Mouse (Mus musculus) liver, embryonic 14.5 days (tissue): ENCODE data around the gene Aaed1. TPM values are rescaled to one million over a fixed set of nuclear protein-coding genes. Genes with fewer than 3 reads are reported as not detected.

Experiments used
- ATAC-seq: fragments of 200-750 bp; cut with Nextera tagmentation; 2 replicates; pipeline ENCODE4 v1.8.0; 2017; ENCODE audit warnings: moderate number of reproducible peaks, mild to moderate bottlenecking, moderate library complexity; ENCODE audit not compliant: insufficient read depth
- DNase-seq, 3 experiments: peaks; one replicate each; pipeline ENCODE4 v3.0.0-alpha.2; 2012 to 2013; ENCODE audit warnings: low read depth in 3 of 3, low spot score in 3 of 3
- H3K27ac ChIP-seq: fragments of 300-500 bp; sonication (generic); 2 replicates; pipeline ENCODE4 v1.5.1; 2014; ENCODE audit warnings: moderate library complexity, mild to moderate bottlenecking, control low read depth, inconsistent platforms
- H3K27me3 ChIP-seq: fragments of 300-500 bp; sonication (generic); 2 replicates; pipeline ENCODE4 v1.6.1; 2014; ENCODE audit warnings: mild to moderate bottlenecking, low read length, moderate library complexity; ENCODE audit not compliant: control insufficient read depth, insufficient read depth
- H3K36me3 ChIP-seq: fragments of 300-500 bp; sonication (generic); replicated peaks from 2 replicates; pipeline ENCODE4 v1.6.1; 2014; ENCODE audit warnings: low read depth; ENCODE audit not compliant: control insufficient read depth, insufficient read depth
- H3K4me1 ChIP-seq, 2 experiments: fragments of 200-500 bp in 1 of 2; fragments of 300-500 bp in 1 of 2; sonication (generic) in 1 of 2; replicated peaks; 2 replicates each; pipeline ENCODE4 v1.6.1; 2012 to 2014; ENCODE audit warnings: antibody characterized with exemption in 1 of 2, inconsistent platforms in 1 of 2, low read length in 1 of 2; ENCODE audit not compliant: control insufficient read depth in 2 of 2, insufficient read depth in 2 of 2
- H3K4me2 ChIP-seq: fragments of 300-500 bp; sonication (generic); 2 replicates; pipeline ENCODE4 v1.6.1; 2014; ENCODE audit warnings: low read depth, mild to moderate bottlenecking, control low read depth, moderate library complexity
- H3K4me3 ChIP-seq, 2 experiments: fragments of 200-500 bp in 1 of 2; fragments of 300-500 bp in 1 of 2; sonication (generic) in 1 of 2; 2 replicates each; pipeline ENCODE4 v1.5.1; 2012 to 2014; ENCODE audit warnings: low read depth in 2 of 2, low read length in 2 of 2, mild to moderate bottlenecking in 2 of 2, control low read depth in 1 of 2, inconsistent platforms in 1 of 2, moderate library complexity in 1 of 2; ENCODE audit not compliant: insufficient read depth in 1 of 2
- H3K9ac ChIP-seq: fragments of 300-500 bp; sonication (generic); replicated peaks from 2 replicates; pipeline ENCODE4 v1.6.1; 2014; ENCODE audit warnings: mild to moderate bottlenecking, control low read depth, moderate library complexity
- H3K9me3 ChIP-seq: fragments of 300-500 bp; sonication (generic); 2 replicates; pipeline ENCODE4 v1.6.1; 2016; ENCODE audit warnings: low read length, mixed read lengths; ENCODE audit not compliant: control insufficient read depth
- CTCF ChIP-seq: IDR thresholded peaks from 2 replicates; pipeline ENCODE4 v1.5.1; 2016; ENCODE audit warnings: antibody characterized with exemption, low read depth, control low read depth
- EP300 ChIP-seq: IDR thresholded peaks from 2 replicates; pipeline ENCODE4 v1.6.1; 2016; ENCODE audit warnings: antibody characterized with exemption, low read depth
- WGBS: fragments of 180-500 bp; shearing (Covaris S2); extraction: QIAGEN DNeasy Blood & Tissue Kit; methylation state at CpG from one replicate; pipeline ENCODE4 v1.1.7; 2014; ENCODE audit not compliant: insufficient replicate concordance; 5-methylcytosine and 5-hydroxymethylcytosine counted together
- polyA plus RNA-seq, 2 experiments: library from polyadenylated mRNA; depleted of rRNA in 1 of 2; stranded (reverse) in 1 of 2; unstranded in 1 of 2; fragments of >200 nt; fragmentation: Nextera tagmentation in 1 of 2; extraction: Ambion mirVana in 1 of 2; gene quantifications; 2 replicates each; pipeline versions ENCODE4 v1.2.1 to v1.2.3; 2012 to 2014

The Aaed1 gene
- polyA plus RNA-seq, 2 experiments = 7.0 to 14.9 TPM

DNA sequence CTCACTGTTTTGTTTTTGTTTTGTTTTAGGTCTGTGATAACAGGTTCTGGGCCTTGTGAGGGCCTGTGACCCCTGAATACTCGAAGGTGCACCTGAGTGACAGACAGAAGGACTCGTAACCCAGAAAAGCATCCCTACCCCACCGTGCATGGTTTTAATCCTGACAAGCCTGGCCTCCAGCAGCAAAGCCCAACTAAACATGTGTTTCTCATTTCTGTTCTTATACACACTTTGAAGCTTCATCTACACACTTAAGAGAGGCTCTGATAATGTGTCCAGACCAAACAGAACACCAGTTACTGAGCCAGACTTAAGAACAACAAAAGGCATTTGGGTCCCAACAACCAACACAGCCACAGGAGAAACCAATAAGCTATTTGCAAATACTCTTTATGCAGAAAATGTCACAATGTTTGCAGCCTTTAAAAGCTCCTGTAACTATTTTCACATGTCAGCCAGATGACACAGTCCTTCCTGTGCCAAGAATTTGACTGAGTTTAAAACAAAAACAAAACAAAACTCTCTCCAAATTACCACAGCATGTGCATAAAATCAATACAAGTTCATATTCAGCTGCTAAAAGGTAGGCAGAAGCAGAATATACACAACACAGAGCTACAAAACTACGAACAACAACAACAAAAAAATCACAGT is 77.3 kb downstream of the Aaed1 start:
- Histone ChIP-seq H3K9ac (no peak overlapping the region), H3K36me3 (no peaks in the 10 kb centered on the region), H3K9me3 (no peaks in the 10 kb centered on the region), H3K4me1 (peaks cover 9 to 19% of the 10 kb centered on the region in 2 experiments), H3K27ac (no peak overlapping the region), H3K4me2 (no peak overlapping the region), H3K27me3 (no peaks in the 10 kb centered on the region), H3K4me3 (no peak overlapping the region)
- ATAC-seq = no peak
- TF ChIP-seq EP300 (no peak), CTCF (no peak)
- 63% methylated on average over 4 of the region's 4 CpGs for WGBS
- no peak for DNase-seq

DNA sequence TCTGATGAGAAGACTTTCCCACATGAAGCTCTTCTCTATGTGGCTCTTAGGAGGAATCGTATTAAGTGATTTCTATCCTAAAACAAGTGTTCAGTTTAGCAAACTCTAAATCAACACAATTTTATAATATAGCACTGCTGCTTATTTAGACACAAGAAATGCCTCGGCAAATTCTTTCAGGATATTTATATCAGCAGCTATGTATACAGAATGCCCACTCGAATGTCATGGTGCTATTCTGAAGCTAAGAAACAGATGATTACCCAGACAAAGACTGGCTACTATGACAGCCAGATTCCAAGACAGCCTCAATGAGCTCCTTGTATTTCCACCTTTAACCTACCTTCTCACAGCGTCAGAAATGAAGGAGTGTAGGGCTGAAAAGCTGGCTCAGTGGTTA is 79.4 kb downstream of the Aaed1 start:
- WGBS = 66% methylated on average over 4 of the region's 4 CpGs
- H3K36me3 ChIP-seq = no peaks in the 10 kb centered on the region
- TF ChIP-seq CTCF = no peak
- TF ChIP-seq EP300 = no peak

DNA sequence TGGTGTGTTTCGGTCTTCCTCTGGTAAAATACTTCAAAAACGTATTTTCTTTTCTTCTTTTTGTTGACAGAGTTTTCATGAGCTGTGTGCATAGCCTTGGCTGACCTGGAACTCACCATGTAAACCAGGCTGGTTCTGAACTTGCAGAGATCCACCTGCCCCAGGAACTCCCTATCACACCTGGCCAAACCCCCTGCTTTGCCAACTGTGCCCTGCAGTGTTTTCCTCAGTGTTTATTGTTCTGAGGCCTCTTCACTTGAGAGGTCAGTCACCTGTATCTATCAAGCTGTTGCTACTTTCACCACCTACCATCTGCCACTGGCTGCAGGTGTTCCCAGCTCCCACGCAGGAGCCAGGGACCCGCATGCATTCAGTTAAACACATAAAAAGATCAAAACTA is 85.8 kb downstream of the Aaed1 start:
- ATAC-seq = no peak
- no peak overlapping the region for H3K4me3 ChIP-seq
- no peaks in the 10 kb centered on the region for H3K4me1 ChIP-seq
- H3K9me3 ChIP-seq = no peaks in the 10 kb centered on the region
- TF ChIP-seq CTCF (no peak), EP300 (no peak)
- no peak for DNase-seq
- 71% methylated on average over 4 of the region's 4 CpGs for WGBS
- H3K36me3 ChIP-seq = no peaks in the 10 kb centered on the region
- H3K9ac ChIP-seq = no peak overlapping the region
- no peak overlapping the region for H3K27ac ChIP-seq
- H3K27me3 ChIP-seq = no peaks in the 10 kb centered on the region
- H3K4me2 ChIP-seq = no peak overlapping the region

More for the DNA sequence above, 79.4 kb downstream of the Aaed1 start:
- no peak overlapping the region for H3K27ac ChIP-seq
- peaks cover 9 to 17% of the 10 kb centered on the region in 2 experiments for H3K4me1 ChIP-seq
- H3K27me3 ChIP-seq = no peaks in the 10 kb centered on the region
- no peak overlapping the region for H3K9ac ChIP-seq
- no peak for ATAC-seq
- H3K4me3 ChIP-seq = no peak overlapping the region
- no peak for DNase-seq
- H3K4me2 ChIP-seq = no peak overlapping the region
- no peaks in the 10 kb centered on the region for H3K9me3 ChIP-seq

DNA sequence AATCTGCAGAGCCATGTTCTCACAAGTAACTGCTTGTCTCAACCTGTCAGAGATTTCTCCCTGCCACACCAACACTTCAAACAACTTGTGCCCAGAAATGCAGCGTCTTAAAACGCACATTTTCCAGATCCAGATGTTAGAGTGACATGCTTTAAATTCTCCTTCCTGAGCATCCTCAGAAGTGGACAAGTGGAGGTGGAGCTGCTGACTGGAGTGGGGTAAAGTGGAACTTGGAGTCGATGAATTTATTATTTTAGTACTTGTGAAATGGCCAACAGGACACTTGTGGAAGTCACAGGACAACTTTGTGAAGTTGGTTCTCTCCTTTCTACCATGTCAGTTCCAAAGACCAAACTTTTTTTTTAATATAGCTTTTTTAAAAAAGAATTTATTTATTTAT is 86.8 kb downstream of the Aaed1 start:
- 76% methylated on average over 3 of the region's 3 CpGs for WGBS
- Histone ChIP-seq H3K4me3 (no peak overlapping the region), H3K9me3 (no peaks in the 10 kb centered on the region), H3K27me3 (no peaks in the 10 kb centered on the region), H3K9ac (no peak overlapping the region), H3K4me2 (no peak overlapping the region), H3K4me1 (no peaks in the 10 kb centered on the region), H3K36me3 (no peaks in the 10 kb centered on the region), H3K27ac (no peak overlapping the region)
- DNase-seq = no peak
- no peak for TF ChIP-seq CTCF
- TF ChIP-seq EP300 = no peak
- ATAC-seq = no peak

Other genes starting within 250 kb of the Aaed1 start
- not detected in 2 replicates for gene Hsd17b3, start 223.5 kb downstream of the Aaed1 start, polyA plus RNA-seq (2012; rRNA removed)
- gene Hsd17b3, start 223.5 kb downstream of the Aaed1 start, polyA plus RNA-seq (2014; fragmentation: Nextera tagmentation; extraction: Ambion mirVana) = not detected in 2 replicates
- gene Slc35d2, start 183.3 kb downstream of the Aaed1 start, polyA plus RNA-seq (2012; rRNA removed) = 3.3 and 3.7 TPM in 2 replicates
- gene Slc35d2, start 183.3 kb downstream of the Aaed1 start, polyA plus RNA-seq (2014; fragmentation: Nextera tagmentation; extraction: Ambion mirVana) = 6.7 and 7.2 TPM in 2 replicates
- gene Zfp367, start 159.5 kb downstream of the Aaed1 start, polyA plus RNA-seq (2012; rRNA removed) = 11.7 and 15.2 TPM in 2 replicates
- 23.5 and 26.5 TPM in 2 replicates for gene Zfp367, start 159.5 kb downstream of the Aaed1 start, polyA plus RNA-seq (2014; fragmentation: Nextera tagmentation; extraction: Ambion mirVana)
- 6.4 and 10.3 TPM in 2 replicates for gene Habp4, start 150.9 kb downstream of the Aaed1 start, polyA plus RNA-seq (2012; rRNA removed)
- 7.7 and 9.7 TPM in 2 replicates for gene Habp4, start 150.9 kb downstream of the Aaed1 start, polyA plus RNA-seq (2014; fragmentation: Nextera tagmentation; extraction: Ambion mirVana)
- gene Cdc14b, start 37.4 kb downstream of the Aaed1 start, polyA plus RNA-seq (2012; rRNA removed) = 3.4 and 4.1 TPM in 2 replicates
- 5.6 and 8.9 TPM in 2 replicates for gene Cdc14b, start 37.4 kb downstream of the Aaed1 start, polyA plus RNA-seq (2014; fragmentation: Nextera tagmentation; extraction: Ambion mirVana)
- 62.5 and 82.2 TPM in 2 replicates for gene Ctsl, start 58.2 kb upstream of the Aaed1 start, polyA plus RNA-seq (2012; rRNA removed)
- gene Ctsl, start 58.2 kb upstream of the Aaed1 start, polyA plus RNA-seq (2014; fragmentation: Nextera tagmentation; extraction: Ambion mirVana) = 135 and 161 TPM in 2 replicates
- gene Cdk20, start 119.6 kb upstream of the Aaed1 start, polyA plus RNA-seq (2012; rRNA removed) = 3.6 and 3.7 TPM in 2 replicates
- 2.7 and 3.4 TPM in 2 replicates for gene Cdk20, start 119.6 kb upstream of the Aaed1 start, polyA plus RNA-seq (2014; fragmentation: Nextera tagmentation; extraction: Ambion mirVana)
- gene Fam240b, start 185.1 kb upstream of the Aaed1 start, polyA plus RNA-seq (2012; rRNA removed) = not detected in 2 replicates
- gene Fam240b, start 185.1 kb upstream of the Aaed1 start, polyA plus RNA-seq (2014; fragmentation: Nextera tagmentation; extraction: Ambion mirVana) = not detected in 2 replicates